ENCODE assay signal across 9 mouse cellular contexts in genomic region chr17:64575240-64575639, GRCm38 (mm10). TPM values are rescaled to one million over a fixed set of nuclear protein-coding genes. Genes with fewer than 3 reads are reported as not detected.
A peak's percentile ranks its signal among the peaks of the same experiment; 100 is the strongest.
DNase-seq lines count a peak whose midpoint lies in the region; ATAC-seq lines count a peak whose summit lies in the region.
"Had no signal": no experiment of that assay in that cellular context is flagged by ENCODE, and none has a peak within 500 bp of the region (broad histone marks: within the 10 kb centered on the region; RNA-seq: fewer than 3 reads in every experiment).

No protein-coding gene starts in this region.

- H3K4me1 ChIP-seq in forebrain, embryonic 13.5 days = no peaks in the 10 kb centered on the region

- no peaks in the 10 kb centered on the region for H3K36me3 ChIP-seq in forebrain, embryonic 13.5 days (ENCODE audit: poor library complexity, severe bottlenecking)
- H3K36me3 ChIP-seq: embryonic facial prominence, embryonic 13.5 days had no signal

- H3K4me3 ChIP-seq in forebrain, embryonic 13.5 days = no peak overlapping the region
- H3K4me3 ChIP-seq: embryonic facial prominence, embryonic 13.5 days had no signal

- H3K9ac ChIP-seq in forebrain, embryonic 13.5 days = no peak overlapping the region
- H3K9ac ChIP-seq: embryonic facial prominence, embryonic 13.5 days had no signal

- DNase-seq in adrenal gland, adult 2 months = peak; percentile 23
- no peak for DNase-seq in adrenal gland, adult 8-10 months
- peak; percentile 48 for DNase-seq in CD4-positive helper T cell, adult 2 months (ENCODE audit: low read depth, low spot score)
- peak; percentile 26 to 57 for DNase-seq in natural killer cell, adult 2 months (ENCODE audit: low spot score in 2 of 2)
- no peak for DNase-seq in right cerebral cortex, postnatal 25 days
- DNase-seq in frontal cortex, postnatal 10 days (ENCODE audit: low spot score in 2 of 2) = no peak

- H3K27ac ChIP-seq in forebrain, embryonic 13.5 days = no peak overlapping the region
- H3K27ac ChIP-seq: embryonic facial prominence, embryonic 13.5 days had no signal

- WGBS in forebrain, embryonic 13.5 days = 83% methylated on average over 6 of the region's 6 CpGs

- H3K27me3 ChIP-seq in forebrain, embryonic 13.5 days = no peaks in the 10 kb centered on the region
- H3K27me3 ChIP-seq: embryonic facial prominence, embryonic 13.5 days had no signal

- peak; percentile 67; the same call in 1 of the 2 replicates for ATAC-seq in erythroblast, adult 5-6 weeks (replicated peaks; ENCODE audit: low FRiP score, poor library complexity, severe bottlenecking)
- no peak for ATAC-seq in forebrain, embryonic 13.5 days

- H3K9me3 ChIP-seq in forebrain, embryonic 13.5 days (replicated peaks) = no peaks in the 10 kb centered on the region
- H3K9me3 ChIP-seq: embryonic facial prominence, embryonic 13.5 days had no signal

- no peak overlapping the region for H3K4me2 ChIP-seq in forebrain, embryonic 13.5 days
- H3K4me2 ChIP-seq: embryonic facial prominence, embryonic 13.5 days had no signal

RNA-seq across cellular contexts. Expression of gene Man2a1, which starts 25.3 kb away (rescaled TPM):
- total RNA-seq in adrenal gland, adult 2 months (2021) = 100 to 1,000 TPM; 120 to 175 TPM
- 18.0 and 22.0 TPM in 2 replicates for polyA plus RNA-seq in adrenal gland, adult 2 months (2012; rRNA removed)
- total RNA-seq in adrenal gland, adult 8-10 months (2022) = 100 to 1,000 TPM; 112 to 154 (median 134) TPM
- total RNA-seq in erythroblast, adult 5-6 weeks (2015; ENCODE audit: low replicate concordance) = 17.3 and 30.9 TPM in 2 replicates
- total RNA-seq in erythroblast, adult 5-6 weeks (2017; ENCODE audit: low replicate concordance) = 13.9 and 15.2 TPM in 2 replicates
- 2.1 and 3.2 TPM in 2 replicates for polyA plus RNA-seq in forebrain, embryonic 13.5 days (2015; fragmentation: Nextera tagmentation; extraction: Ambion mirVana)

Comparison
In these comparisons a context has a peak if more than half of its experiments do, and no peak if none do; other contexts are left out.
1. DNase-seq: peak in adrenal gland, adult 2 months (single experiment), CD4-positive helper T cell, adult 2 months (single experiment) and natural killer cell, adult 2 months (2 of 2); none in adrenal gland, adult 8-10 months (single experiment), right cerebral cortex, postnatal 25 days (single experiment) and frontal cortex, postnatal 10 days (0 of 2).